Mouse (Mus musculus) limb, embryonic 11.5 days (tissue): ENCODE results near the gene Hspd1. TPM values are rescaled to one million over a fixed set of nuclear protein-coding genes. Genes with fewer than 3 reads are reported as not detected.

Source experiments
- ATAC-seq: fragments of 200-750 bp; cut with Nextera tagmentation; 2 replicates; pipeline ENCODE4 v1.8.0; 2017; ENCODE audit warnings: low read depth; ENCODE audit not compliant: insufficient number of reproducible peaks, low FRiP score, low TSS enrichment
- DNase-seq: peaks from one replicate; pipeline ENCODE4 v3.0.0-alpha.2; 2015; ENCODE audit warnings: low spot score
- H3K27ac ChIP-seq: fragments of 300-500 bp; sonication (generic); replicated peaks from 2 replicates; pipeline ENCODE4 v1.5.1; 2014; ENCODE audit warnings: low read depth, mild to moderate bottlenecking, low read length
- H3K27me3 ChIP-seq: fragments of 300-500 bp; sonication (generic); 2 replicates; pipeline ENCODE4 v1.6.1; 2014; ENCODE audit warnings: mild to moderate bottlenecking, low read length, mixed read lengths; ENCODE audit not compliant: control insufficient read depth, insufficient read depth
- H3K36me3 ChIP-seq: fragments of 300-500 bp; sonication (generic); 2 replicates; pipeline ENCODE4 v1.6.1; 2014; ENCODE audit warnings: mild to moderate bottlenecking, low read length, moderate library complexity, mixed read lengths; ENCODE audit not compliant: control insufficient read depth, insufficient read depth
- H3K4me1 ChIP-seq: fragments of 300-500 bp; sonication (generic); 2 replicates; pipeline ENCODE4 v1.6.1; 2014; ENCODE audit warnings: low read length, mixed read lengths; ENCODE audit not compliant: control insufficient read depth, insufficient read depth
- H3K4me2 ChIP-seq: fragments of 300-500 bp; sonication (generic); 2 replicates; pipeline ENCODE4 v1.6.1; 2014; ENCODE audit warnings: low read depth, mild to moderate bottlenecking, moderate library complexity; ENCODE audit not compliant: severe bottlenecking
- H3K4me3 ChIP-seq: fragments of 300-500 bp; sonication (generic); 2 replicates; pipeline ENCODE4 v1.5.1; 2014; ENCODE audit warnings: low read depth, low read length
- H3K9ac ChIP-seq: fragments of 300-500 bp; sonication (generic); 2 replicates; pipeline ENCODE4 v1.6.1; 2014; ENCODE audit warnings: mild to moderate bottlenecking, low read length
- H3K9me3 ChIP-seq: fragments of 300-500 bp; sonication (generic); 2 replicates; pipeline ENCODE4 v1.6.1; 2016; ENCODE audit warnings: low read length; ENCODE audit not compliant: control insufficient read depth
- WGBS: fragments of 180-500 bp; shearing (Covaris S2); extraction: QIAGEN DNeasy Blood & Tissue Kit; methylation state at CpG from one replicate; pipeline ENCODE4 v1.1.7; 2014; 5-methylcytosine and 5-hydroxymethylcytosine counted together
- polyA plus RNA-seq: library from polyadenylated mRNA; unstranded; fragments of >200 nt; fragmentation: Nextera tagmentation; extraction: Ambion mirVana; gene quantifications from 2 replicates; pipeline ENCODE4 v1.2.1, GENCODE M21; 2014

Hspd1 gene
- polyA plus RNA-seq, 1 experiment from 2014 or later, result 431 TPM

- Histone ChIP-seq H3K4me2 (no peak overlapping the region), H3K4me1 (no peaks in the 10 kb centered on the region), H3K27ac (no peak overlapping the region), H3K9ac (no peak overlapping the region), H3K9me3 (no peaks in the 10 kb centered on the region), H3K4me3 (no peak overlapping the region), H3K36me3 (no peaks in the 10 kb centered on the region), H3K27me3 (no peaks in the 10 kb centered on the region)
- no peak for ATAC-seq
- DNase-seq, result no peak
- 67% methylated on average over 1 of the region's 1 CpGs for WGBS
Measured at GRCm38 (mm10) chr1:55042246-55042645, 45.8 kb downstream of the Hspd1 start.

- WGBS, result 83% methylated on average over 4 of the region's 4 CpGs
- no peak overlapping the region for H3K27ac ChIP-seq
- H3K9ac ChIP-seq, result no peak overlapping the region
- H3K27me3 ChIP-seq, result no peaks in the 10 kb centered on the region
- no peaks in the 10 kb centered on the region for H3K9me3 ChIP-seq
- DNase-seq, result no peak
- H3K4me2 ChIP-seq, result no peak overlapping the region
- no peaks in the 10 kb centered on the region for H3K4me1 ChIP-seq
- no peak overlapping the region for H3K4me3 ChIP-seq
- H3K36me3 ChIP-seq, result no peaks in the 10 kb centered on the region
- no peak for ATAC-seq
Measured at GRCm38 (mm10) chr1:55041691-55042090, 46.4 kb downstream of the Hspd1 start.

GRCm38 (mm10) chr1:55039944-55040343 is 48.1 kb downstream of the Hspd1 start:
- no peak overlapping the region for H3K9ac ChIP-seq
- H3K9me3 ChIP-seq, result no peaks in the 10 kb centered on the region
- no peaks in the 10 kb centered on the region for H3K27me3 ChIP-seq
- no peaks in the 10 kb centered on the region for H3K36me3 ChIP-seq
- no peak overlapping the region for H3K27ac ChIP-seq
- no peaks in the 10 kb centered on the region for H3K4me1 ChIP-seq
- H3K4me3 ChIP-seq, result no peak overlapping the region
- ATAC-seq (no peak), DNase-seq (no peak)
- no peak overlapping the region for H3K4me2 ChIP-seq
- 94% methylated on average over 1 of the region's 1 CpGs for WGBS

GRCm38 (mm10) chr1:55031026-55031779 is 56.8 kb downstream of the Hspd1 start:
- no peak overlapping the region for H3K27ac ChIP-seq
- H3K4me3 ChIP-seq, result no peak overlapping the region
- no peaks in the 10 kb centered on the region for H3K36me3 ChIP-seq
- no peak for ATAC-seq
- H3K4me1 ChIP-seq, result no peaks in the 10 kb centered on the region
- no peak for DNase-seq
- H3K9me3 ChIP-seq, result no peaks in the 10 kb centered on the region
- no peak overlapping the region for H3K4me2 ChIP-seq
- H3K27me3 ChIP-seq, result no peaks in the 10 kb centered on the region
- no peak overlapping the region for H3K9ac ChIP-seq

GRCm38 (mm10) chr1:55029446-55029845 is 58.6 kb downstream of the Hspd1 start:
- Histone ChIP-seq H3K4me1 (no peaks in the 10 kb centered on the region), H3K27ac (no peak overlapping the region), H3K9me3 (no peaks in the 10 kb centered on the region), H3K4me2 (no peak overlapping the region), H3K36me3 (no peaks in the 10 kb centered on the region), H3K27me3 (no peaks in the 10 kb centered on the region), H3K4me3 (no peak overlapping the region), H3K9ac (no peak overlapping the region)
- ATAC-seq, result no peak
- no peak for DNase-seq
- 72% methylated on average over 4 of the region's 4 CpGs for WGBS

GRCm38 (mm10) chr1:55028512-55029249 is 59.4 kb downstream of the Hspd1 start:
- ATAC-seq, result no peak
- Histone ChIP-seq H3K36me3 (no peaks in the 10 kb centered on the region), H3K27ac (no peak overlapping the region), H3K4me2 (no peak overlapping the region), H3K9ac (no peak overlapping the region), H3K4me3 (no peak overlapping the region), H3K4me1 (no peaks in the 10 kb centered on the region), H3K27me3 (no peaks in the 10 kb centered on the region), H3K9me3 (no peaks in the 10 kb centered on the region)
- DNase-seq, result no peak
- 92% methylated on average over 11 of the region's 11 CpGs for whole genome bisulfite sequencing

GRCm38 (mm10) chr1:55027966-55028365 is 60.1 kb downstream of the Hspd1 start:
- Histone ChIP-seq H3K27me3 (no peaks in the 10 kb centered on the region), H3K4me2 (no peak overlapping the region), H3K27ac (no peak overlapping the region), H3K4me3 (no peak overlapping the region), H3K4me1 (no peaks in the 10 kb centered on the region), H3K9me3 (no peaks in the 10 kb centered on the region), H3K36me3 (no peaks in the 10 kb centered on the region), H3K9ac (no peak overlapping the region)
- WGBS, result 84% methylated on average over 1 of the region's 1 CpGs
- DNase-seq, result no peak
- ATAC-seq, result no peak
